Mouse (Mus musculus) MEL-GATA-1-ER (cell line): ENCODE measurements around the gene Gm20388.
A peak's percentile ranks its signal among the peaks of the same experiment; 100 is the strongest.

Source experiments
- DNase-seq: peaks from one replicate; pipeline ENCODE4 v3.0.0-alpha.2; 2012; ENCODE audit warnings: low read depth; ENCODE audit errors: extremely low read depth

Gm20388 gene

GRCm38 (mm10) chr8:123961371-123961770, 4050.7 kb downstream of the Gm20388 start:
- DNase-seq = no peak

GRCm38 (mm10) chr8:123966896-123967295, 4056.3 kb downstream of the Gm20388 start:
- no peak for DNase-seq

- no peak for DNase-seq
Measured at GRCm38 (mm10) chr8:123973495-123973894, 4062.9 kb downstream of the Gm20388 start.

- no peak for DNase-seq
Measured at GRCm38 (mm10) chr8:123977499-123977898, 4066.9 kb downstream of the Gm20388 start.

GRCm38 (mm10) chr8:123978166-123978838, 4067.7 kb downstream of the Gm20388 start:
- DNase-seq = no peak

- DNase-seq = peak; percentile 82
Measured at GRCm38 (mm10) chr8:123978926-123979325, 4068.3 kb downstream of the Gm20388 start.

GRCm38 (mm10) chr8:123980239-123980638, 4069.6 kb downstream of the Gm20388 start:
- no peak for DNase-seq

- no peak for DNase-seq
Measured at GRCm38 (mm10) chr8:123981674-123982073, 4071.0 kb downstream of the Gm20388 start.

GRCm38 (mm10) chr8:123982291-123982793, 4071.7 kb downstream of the Gm20388 start:
- no peak for DNase-seq

- peak; percentile 78 for DNase-seq
Measured at GRCm38 (mm10) chr8:123982826-123983400, 4072.3 kb downstream of the Gm20388 start, which contains the start of gene Abcb10. Gene Abcb10, minus strand, starts transcription at chr8:123983122.

GRCm38 (mm10) chr8:123988605-123989038, 4078.0 kb downstream of the Gm20388 start:
- DNase-seq = peak; percentile 100

- DNase-seq = no peak
Measured at GRCm38 (mm10) chr8:123989128-123989527, 4078.5 kb downstream of the Gm20388 start.

- DNase-seq = no peak
Measured at GRCm38 (mm10) chr8:123990277-123991049, 4079.8 kb downstream of the Gm20388 start.

- no peak for DNase-seq
Measured at GRCm38 (mm10) chr8:123992587-123992986, 4081.9 kb downstream of the Gm20388 start.

- no peak for DNase-seq
Measured at GRCm38 (mm10) chr8:123993597-123993996, 4083.0 kb downstream of the Gm20388 start.

- DNase-seq = no peak
Measured at GRCm38 (mm10) chr8:123993997-123994396, 4083.4 kb downstream of the Gm20388 start.

GRCm38 (mm10) chr8:123999568-123999967, 4088.9 kb downstream of the Gm20388 start:
- no peak for DNase-seq

- DNase-seq = no peak
Measured at GRCm38 (mm10) chr8:124002546-124003108, 4092.0 kb downstream of the Gm20388 start.

- no peak for DNase-seq
Measured at GRCm38 (mm10) chr8:124007829-124008228, 4097.2 kb downstream of the Gm20388 start.

- no peak for DNase-seq
Measured at GRCm38 (mm10) chr8:124011580-124011979, 4100.9 kb downstream of the Gm20388 start.

GRCm38 (mm10) chr8:124011989-124012586, 4101.4 kb downstream of the Gm20388 start:
- no peak for DNase-seq
